8 mouse cellular contexts compared by ENCODE assay signal in the genomic region with DNA sequence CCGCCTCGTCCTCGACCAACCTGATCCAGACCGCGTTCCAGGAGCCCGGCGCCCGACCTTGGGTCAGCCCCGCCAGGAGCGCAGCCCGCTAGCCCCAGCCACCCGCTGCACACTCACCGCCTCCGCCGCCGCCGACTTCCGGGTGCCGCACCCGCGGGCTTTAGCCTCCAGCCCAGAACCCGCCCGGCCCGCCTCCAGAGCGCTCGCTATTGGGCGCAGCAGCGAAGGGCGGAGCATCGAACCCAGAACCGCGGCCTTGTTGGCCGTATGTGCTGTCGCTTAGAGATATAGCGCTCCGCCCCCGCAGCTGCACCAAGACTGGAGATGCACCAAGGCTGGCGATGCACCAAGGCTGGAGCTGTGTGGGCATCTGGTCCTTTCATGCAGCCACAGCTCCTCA. TPM values are rescaled to one million over a fixed set of nuclear protein-coding genes. Genes with fewer than 3 reads are reported as not detected.
DNase-seq lines count a peak whose midpoint lies in the region; ATAC-seq and TF ChIP-seq lines count a peak whose summit lies in the region.

No protein-coding gene starts in this region.

- peak overlapping the region; percentile 65 for H3K9ac ChIP-seq in forebrain, embryonic 14.5 days (ENCODE audit: low read length)

- H3K36me3 ChIP-seq in forebrain, embryonic 14.5 days (ENCODE audit: control insufficient read depth, insufficient read depth, low read length), result no peaks in the 10 kb centered on the region

- H3K4me2 ChIP-seq in forebrain, embryonic 14.5 days (ENCODE audit: low read length), result peak overlapping the region; percentile 67

- no peak for TF ChIP-seq CTCF in lung, adult 2 months (IDR thresholded peaks at IDR 0.05; ENCODE audit: insufficient read depth, low read length)

- TF ChIP-seq POLR2A in lung, adult 2 months (IDR thresholded peaks at IDR 0.05; ENCODE audit: borderline replicate concordance, extremely low read depth, low read depth, low read length), result peak; percentile 64

- H3K4me3 ChIP-seq in forebrain, embryonic 14.5 days (ENCODE audit: low read depth, low read length), result peak overlapping the region; percentile 50
- peak overlapping the region; percentile 78 for H3K4me3 ChIP-seq in lung, adult 2 months (replicated peaks; ENCODE audit: extremely low read depth, low read depth, low read length)

- H3K27me3 ChIP-seq in forebrain, embryonic 14.5 days (replicated peaks; ENCODE audit: control insufficient read depth, insufficient read depth, low read length), result no peaks in the 10 kb centered on the region

- peaks cover 17% of the 10 kb centered on the region for H3K4me1 ChIP-seq in forebrain, embryonic 14.5 days (ENCODE audit: control insufficient read depth, insufficient read depth, low read length)
- H3K4me1 ChIP-seq in lung, adult 2 months (ENCODE audit: control insufficient read depth, insufficient read depth, low read length), result peaks cover 5% of the 10 kb centered on the region

- 0% methylated on average over 38 of the region's 38 CpGs for WGBS in forebrain, embryonic 14.5 days
- WGBS in lung, adult 2 months, result under 1% methylated on average over 38 of the region's 38 CpGs

- peak; percentile 92 for DNase-seq in ES-CJ7 (ENCODE audit: low read depth, low spot score)
- peak; percentile 95 for DNase-seq in cerebellum, adult 11 months
- DNase-seq in forebrain, embryonic 14.5 days (ENCODE audit: low spot score), result peak; percentile 98
- DNase-seq in heart, postnatal 25 days (ENCODE audit: low spot score), result peak; percentile 93
- DNase-seq in layer of hippocampus, adult 18-20 months (ENCODE audit: low spot score in 2 of 2), result peak; percentile 96 to 98
- peak; percentile 93 for DNase-seq in lung, adult 2 months
- peak; percentile 95 to 97 for DNase-seq in thymus, adult 18-20 months

- H3K9me3 ChIP-seq in forebrain, embryonic 14.5 days (replicated peaks; ENCODE audit: control insufficient read depth, low read length), result no peaks in the 10 kb centered on the region

- intact Hi-C loops in heart, postnatal 25 days (cut with DNase I), result no loop called here

- peak; percentile 94 for ATAC-seq in forebrain, embryonic 14.5 days
- peak; percentile 85 for ATAC-seq in neutrophil, adult 5-6 weeks (ENCODE audit: extremely low read depth, insufficient number of reproducible peaks, low FRiP score, poor library complexity, severe bottlenecking)

- peak overlapping the region; percentile 61; the same call in 1 of the 2 replicates for H3K27ac ChIP-seq in forebrain, embryonic 14.5 days (ENCODE audit: low read depth, low read length)

RNA-seq across cellular contexts. Expression of gene Tango2, which starts 4.1 kb away (rescaled TPM):
- polyA plus RNA-seq in forebrain, embryonic 14.5 days (2014; fragmentation: Nextera tagmentation; extraction: Ambion mirVana), result 78.7 and 81.3 TPM in 2 replicates
- 100 to 1,000 TPM; 147 TPM for total RNA-seq in heart, postnatal 25 days (2021)
- total RNA-seq in layer of hippocampus, adult 18-20 months (2021), result 100 to 1,000 TPM; 102 to 116 TPM
- polyA plus RNA-seq in lung, adult 2 months (2012; rRNA removed), result 35.1 and 36.1 TPM in 2 replicates
- total RNA-seq in neutrophil, adult 5-6 weeks (2017), result 23.8 and 30.3 TPM in 2 replicates

RNA-seq across cellular contexts. Expression of gene Arvcf, which starts 4.2 kb away (rescaled TPM):
- 46.8 and 47.8 TPM in 2 replicates for polyA plus RNA-seq in forebrain, embryonic 14.5 days (2014; fragmentation: Nextera tagmentation; extraction: Ambion mirVana)
- total RNA-seq in heart, postnatal 25 days (2021), result 10 to 100 TPM; 18.6 to 21.7 TPM
- 10 to 100 TPM; 33.2 to 38.6 TPM for total RNA-seq in layer of hippocampus, adult 18-20 months (2021)
- 49.9 and 53.7 TPM in 2 replicates for polyA plus RNA-seq in lung, adult 2 months (2012; rRNA removed)
- total RNA-seq in neutrophil, adult 5-6 weeks (2017), result 3.9 and 4.7 TPM in 2 replicates

RNA-seq across cellular contexts. Expression of gene Dgcr8, which starts 54.7 kb away (rescaled TPM):
- polyA plus RNA-seq in forebrain, embryonic 14.5 days (2014; fragmentation: Nextera tagmentation; extraction: Ambion mirVana), result 26.3 and 31.3 TPM in 2 replicates
- 10 to 100 TPM; 13.8 to 15.4 TPM for total RNA-seq in heart, postnatal 25 days (2021)
- total RNA-seq in layer of hippocampus, adult 18-20 months (2021), result 10 to 100 TPM; 35.7 to 43.0 TPM
- polyA plus RNA-seq in lung, adult 2 months (2012; rRNA removed), result 16.0 and 22.3 TPM in 2 replicates
- total RNA-seq in neutrophil, adult 5-6 weeks (2017), result 47.6 and 72.4 TPM in 2 replicates

Comparison
In these comparisons a context has a peak if more than half of its experiments do, and no peak if none do; other contexts are left out.
1. Peak in every context shown above with its lines: DNase-seq, ATAC-seq, H3K4me3 ChIP-seq and H3K27ac ChIP-seq.